Comparison of ENCODE assay signal across 34 mouse cellular contexts in the genomic region with DNA sequence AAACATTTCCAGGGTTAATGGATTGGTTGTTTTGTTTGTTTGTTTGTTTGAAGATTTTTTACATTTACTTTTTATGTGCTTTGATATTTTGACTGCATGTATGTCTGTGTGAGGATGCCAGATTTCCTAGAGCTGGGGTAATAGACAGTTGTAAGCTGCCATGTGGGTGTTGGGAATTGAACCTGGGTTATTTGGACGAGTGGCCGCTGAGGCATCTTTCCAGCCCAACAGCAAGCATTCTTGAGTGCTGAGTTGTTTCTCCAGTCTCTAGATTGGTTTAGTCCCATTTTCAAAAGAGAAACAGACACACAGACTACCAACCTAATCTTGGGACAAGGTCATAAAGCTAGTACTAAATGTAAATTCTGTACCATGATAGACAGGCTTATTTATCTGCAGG. TPM values are rescaled to one million over a fixed set of nuclear protein-coding genes. Genes with fewer than 3 reads are reported as not detected.
A peak's percentile ranks its signal among the peaks of the same experiment; 100 is the strongest.
DNase-seq lines count a peak whose midpoint lies in the region; TF ChIP-seq lines count a peak whose summit lies in the region.
"Had no signal": no experiment of that assay in that cellular context is flagged by ENCODE, and none has a peak within 500 bp of the region (broad histone marks: within the 10 kb centered on the region; RNA-seq: fewer than 3 reads in every experiment).

No protein-coding gene starts in this region.

- TF ChIP-seq EP300 in heart, adult 2 months (IDR thresholded peaks at IDR 0.05; ENCODE audit: insufficient read depth, low read depth, low read length): no peak

- DNase-seq in heart, adult 2 months: no peak
- DNase-seq in heart, postnatal 36 days: no peak
- peak; percentile 75 for DNase-seq in 3T3-L1 (ENCODE audit: low read depth, low spot score)
- peak; percentile 43 for DNase-seq in NIH3T3 (ENCODE audit: low read depth)
- DNase-seq in layer of hippocampus, adult 11-12 months (ENCODE audit: low spot score): no peak
- DNase-seq in adrenal gland, postnatal 4 days (ENCODE audit: low spot score in 2 of 2): no peak
- DNase-seq: adrenal gland, adult 8-10 months; adrenal gland, postnatal 25 days; B cell, adult 2 months; cerebellum, adult 11 months; cerebellum, adult 2 months; cerebellum, adult 9-11 months; cerebellum, postnatal 25 days; gastrocnemius, postnatal 14 days; heart, postnatal 10 days; heart, postnatal 4 days; kidney, adult 8-10 months had no signal

- no peak for TF ChIP-seq POLR2A in heart, adult 2 months (IDR thresholded peaks at IDR 0.05; ENCODE audit: insufficient read depth, low read depth, low read length)
- no peak for TF ChIP-seq POLR2A in myocyte (IDR thresholded peaks at IDR 0.05; ENCODE audit: insufficient read length, low read depth)

- H3K27me3 ChIP-seq in heart, adult 2 months (ENCODE audit: control insufficient read depth, insufficient read depth, low read length): no peaks in the 10 kb centered on the region
- no peaks in the 10 kb centered on the region for H3K27me3 ChIP-seq in myocyte (ENCODE audit: control insufficient read depth, insufficient read depth, insufficient read length)
- H3K27me3 ChIP-seq: CH12.LX; embryonic facial prominence, embryonic 12.5 days; embryonic facial prominence, embryonic 15.5 days; forebrain, embryonic 13.5 days; heart, embryonic 12.5 days; heart, embryonic 15.5 days had no signal

- H3K4me3 ChIP-seq in heart, adult 2 months: no peak overlapping the region
- H3K4me3 ChIP-seq in myocyte: no peak overlapping the region
- H3K4me3 ChIP-seq: embryonic facial prominence, embryonic 12.5 days; embryonic facial prominence, embryonic 15.5 days; erythroblast, embryonic 14.5 days; forebrain, embryonic 10.5 days; forebrain, embryonic 13.5 days; heart, embryonic 12.5 days; heart, embryonic 15.5 days had no signal

- intact Hi-C loops in heart, adult 2 months (cut with DNase I): loop anchor here (2.0 kb wide), 1 partner anchor 20 kb away; no protein-coding TSS in a partner anchor
- intact Hi-C loops in heart, postnatal 36 days (cut with DNase I): loop anchor here (5.0 kb wide), 1 partner anchor 36 kb away; no protein-coding TSS in a partner anchor

- H3K79me2 ChIP-seq in heart, adult 2 months (replicated peaks; ENCODE audit: control insufficient read depth, insufficient read depth, low read length): peaks cover 9% of the 10 kb centered on the region
- H3K79me2 ChIP-seq in myocyte (ENCODE audit: control insufficient read depth, insufficient read depth): peaks cover 75% of the 10 kb centered on the region

- H3K4me2 ChIP-seq in myocyte (ENCODE audit: low read depth): peak overlapping the region; percentile 74
- H3K4me2 ChIP-seq: embryonic facial prominence, embryonic 12.5 days; embryonic facial prominence, embryonic 15.5 days; forebrain, embryonic 13.5 days; heart, embryonic 12.5 days; heart, embryonic 15.5 days; hindbrain, embryonic 14.5 days had no signal

- TF ChIP-seq CTCF in heart, adult 2 months (IDR thresholded peaks at IDR 0.05): no peak

- peak overlapping the region; percentile 66 for H3K27ac ChIP-seq in heart, adult 2 months
- H3K27ac ChIP-seq: embryonic facial prominence, embryonic 12.5 days; embryonic facial prominence, embryonic 15.5 days; forebrain, embryonic 10.5 days; forebrain, embryonic 13.5 days; heart, embryonic 15.5 days; hindbrain, embryonic 14.5 days; hindbrain, postnatal 0 days had no signal

- 68% methylated on average over 2 of the region's 2 CpGs for WGBS in heart, adult 2 months

- no peak overlapping the region for H3K9ac ChIP-seq in heart, adult 2 months (ENCODE audit: low read depth, low read length)
- H3K9ac ChIP-seq: embryonic facial prominence, embryonic 12.5 days; embryonic facial prominence, embryonic 15.5 days; forebrain, embryonic 13.5 days; heart, embryonic 12.5 days; heart, embryonic 15.5 days; hindbrain, embryonic 14.5 days had no signal

- peaks cover 57% of the 10 kb centered on the region for H3K36me3 ChIP-seq in heart, adult 2 months (ENCODE audit: control insufficient read depth, insufficient read depth, low read length)
- no peaks in the 10 kb centered on the region for H3K36me3 ChIP-seq in myocyte (ENCODE audit: control insufficient read depth, insufficient read depth)
- H3K36me3 ChIP-seq: embryonic facial prominence, embryonic 12.5 days; embryonic facial prominence, embryonic 15.5 days; forebrain, embryonic 10.5 days; G1E; heart, embryonic 12.5 days; heart, embryonic 15.5 days had no signal

- H3ac ChIP-seq in myocyte (ENCODE audit: control insufficient read depth, insufficient read length): no peak overlapping the region

- peaks cover 45% of the 10 kb centered on the region for H3K4me1 ChIP-seq in heart, adult 2 months (ENCODE audit: control insufficient read depth, insufficient read depth, low read length)

TF ChIP-seq in myocyte, 11 proteins besides CTCF, POLR2A, EP300 and RAD21:
- TF ChIP-seq CEBPB (IDR thresholded peaks at IDR 0.05; ENCODE audit: insufficient read depth, poor library complexity, severe bottlenecking) (no peak), TCF12 (IDR thresholded peaks at IDR 0.05; ENCODE audit: insufficient read depth, poor library complexity, severe bottlenecking) (no peak), SRF (IDR thresholded peaks at IDR 0.05; ENCODE audit: control insufficient read depth, insufficient read length, low read depth) (no peak), MYOG (IDR thresholded peaks at IDR 0.05; ENCODE audit: control insufficient read depth in 1 of 3, insufficient read depth in 1 of 3, insufficient read length in 2 of 3, low read depth in 2 of 3) (no peak), MAX (IDR thresholded peaks at IDR 0.05; ENCODE audit: low read depth) (no peak), E2F4 (IDR thresholded peaks at IDR 0.05; ENCODE audit: insufficient read depth) (no peak), TCF3 (IDR thresholded peaks at IDR 0.05; ENCODE audit: insufficient read length, low read depth) (no peak), REST (IDR thresholded peaks at IDR 0.05; ENCODE audit: insufficient read depth, insufficient read length) (no peak), POLR2AphosphoS2 (IDR thresholded peaks at IDR 0.05; ENCODE audit: insufficient read length, low read depth) (no peak), MYOD1 (IDR thresholded peaks at IDR 0.05; ENCODE audit: control insufficient read depth in 1 of 3, insufficient read length in 2 of 3, low read depth in 2 of 3) (no peak)

RNA-seq across cellular contexts. Expression of gene Ppfibp1, which starts 22.5 kb away (rescaled TPM):
- 100 to 1,000 TPM; 102 to 128 TPM for total RNA-seq in heart, adult 2 months (2021)
- 15.4 and 33.7 TPM in 2 replicates for polyA plus RNA-seq in heart, adult 2 months (2012; rRNA removed)
- total RNA-seq in heart, postnatal 36 days (2021): 100 to 1,000 TPM; 111 to 115 TPM
- 79.3 TPM for polyA plus RNA-seq in myocyte (2012; fragmentation: generic; extraction: Trizol)
- total RNA-seq in adrenal gland, postnatal 4 days (2021): 100 to 1,000 TPM; 146 to 152 TPM
- polyA plus RNA-seq: erythroblast, embryonic 14.5 days had no signal

RNA-seq across cellular contexts. Expression of gene 1700034J05Rik, which starts 43.4 kb away (rescaled TPM):
- not detected for total RNA-seq in heart, adult 2 months (2021)
- polyA plus RNA-seq in heart, adult 2 months (2012; rRNA removed): not detected in 2 replicates
- total RNA-seq in heart, postnatal 36 days (2021): not detected
- 0.02 TPM for polyA plus RNA-seq in myocyte (2012; fragmentation: generic; extraction: Trizol)
- not detected for total RNA-seq in adrenal gland, postnatal 4 days (2021)
- total RNA-seq: adrenal gland, adult 8-10 months; adrenal gland, postnatal 25 days; CH12.LX; common myeloid progenitor, adult 5-6 weeks; gastrocnemius, adult 18-20 months; gastrocnemius, postnatal 14 days; heart, adult 8-10 months; heart, postnatal 10 days; heart, postnatal 4 days; hindbrain, postnatal 0 days had no signal
- polyA plus RNA-seq: activated CD4-positive, CD25-positive, alpha-beta regulatory T cell, adult 4 months; cerebellum, adult 2 months; erythroblast, embryonic 14.5 days; forebrain, embryonic 16.5 days; G1E; hindbrain, postnatal 0 days had no signal

Comparison
In these comparisons a context has a peak if more than half of its experiments do, and no peak if none do; other contexts are left out.
1. DNase-seq: peak in 3T3-L1 (single experiment) and NIH3T3 (single experiment); none in heart, adult 2 months (0 of 2), heart, postnatal 36 days (0 of 2), layer of hippocampus, adult 11-12 months (single experiment) and adrenal gland, postnatal 4 days (0 of 2).